Mouse (Mus musculus) embryonic facial prominence, embryonic 14.5 days (tissue): ENCODE measurements around the gene Man1c1. TPM values are rescaled to one million over a fixed set of nuclear protein-coding genes. Genes with fewer than 3 reads are reported as not detected.
A peak's percentile ranks its signal among the peaks of the same experiment; 100 is the strongest.

Experiments
- ATAC-seq: fragments of 200-750 bp; cut with Nextera tagmentation; 2 replicates; pipeline ENCODE4 v1.8.0; 2017; ENCODE audit warnings: low read depth, moderate number of reproducible peaks, moderate TSS enrichment
- DNase-seq: peaks from one replicate; pipeline ENCODE4 v3.0.0-alpha.2; 2015; ENCODE audit warnings: low spot score
- H3K27ac ChIP-seq: fragments of 300-500 bp; sonication (generic); replicated peaks from 2 replicates; pipeline ENCODE4 v1.5.1; 2014; ENCODE audit warnings: low read depth, mild to moderate bottlenecking, low read length, moderate library complexity
- H3K27me3 ChIP-seq: fragments of 300-500 bp; sonication (generic); replicated peaks from 2 replicates; pipeline ENCODE4 v1.6.1; 2014; ENCODE audit warnings: low read length; ENCODE audit not compliant: control insufficient read depth, insufficient read depth
- H3K36me3 ChIP-seq: fragments of 300-500 bp; sonication (generic); 2 replicates; pipeline ENCODE4 v1.6.1; 2014; ENCODE audit warnings: low read length, mixed read lengths; ENCODE audit not compliant: control insufficient read depth, insufficient read depth
- H3K4me1 ChIP-seq: fragments of 300-500 bp; sonication (generic); 2 replicates; pipeline ENCODE4 v1.6.1; 2014; ENCODE audit warnings: antibody characterized with exemption, low read length; ENCODE audit not compliant: control insufficient read depth, insufficient read depth
- H3K4me2 ChIP-seq: fragments of 300-500 bp; sonication (generic); 2 replicates; pipeline ENCODE4 v1.6.1; 2014; ENCODE audit warnings: low read depth, mild to moderate bottlenecking, low read length, moderate library complexity, mixed read lengths
- H3K4me3 ChIP-seq: fragments of 300-500 bp; sonication (generic); 2 replicates; pipeline ENCODE4 v1.5.1; 2014; ENCODE audit warnings: low read depth, mild to moderate bottlenecking, low read length
- H3K9ac ChIP-seq: fragments of 300-500 bp; sonication (generic); 2 replicates; pipeline ENCODE4 v1.6.1; 2014; ENCODE audit warnings: low read depth, mild to moderate bottlenecking, low read length, moderate library complexity, mixed read lengths
- H3K9me3 ChIP-seq: fragments of 300-500 bp; sonication (generic); 2 replicates; pipeline ENCODE4 v1.6.1; 2016; ENCODE audit warnings: low read length; ENCODE audit not compliant: control insufficient read depth
- WGBS: fragments of 180-500 bp; shearing (Covaris S2); extraction: QIAGEN DNeasy Blood & Tissue Kit; methylation state at CpG from one replicate; pipeline ENCODE4 v1.1.7; 2014; 5-methylcytosine and 5-hydroxymethylcytosine counted together
- polyA plus RNA-seq: library from polyadenylated mRNA; unstranded; fragments of >200 nt; fragmentation: Nextera tagmentation; extraction: Ambion mirVana; gene quantifications from 2 replicates; pipeline ENCODE4 v1.2.1, GENCODE M21; 2014

Man1c1 gene
- polyA plus RNA-seq, 1 experiment from 2014 or later, result 5.1 TPM

GRCm38 (mm10) chr4:134663052-134663451 is 41.0 kb downstream of the Man1c1 start:
- no peak overlapping the region for H3K4me3 ChIP-seq
- H3K9ac ChIP-seq, result no peak overlapping the region
- 56% methylated on average over 10 of the region's 10 CpGs for WGBS
- H3K9me3 ChIP-seq, result no peaks in the 10 kb centered on the region
- DNase-seq (peak; percentile 78), ATAC-seq (peak; percentile 61)
- peaks cover 19% of the 10 kb centered on the region for H3K4me1 ChIP-seq
- no peak overlapping the region for H3K4me2 ChIP-seq
- H3K36me3 ChIP-seq, result no peaks in the 10 kb centered on the region
- no peak overlapping the region for H3K27ac ChIP-seq
- no peaks in the 10 kb centered on the region for H3K27me3 ChIP-seq

GRCm38 (mm10) chr4:134660630-134661183 is 43.4 kb downstream of the Man1c1 start:
- ATAC-seq (no peak), DNase-seq (no peak)
- H3K36me3 ChIP-seq, result no peaks in the 10 kb centered on the region
- peak overlapping the region; percentile 50; the same call in 1 of the 2 replicates for H3K4me2 ChIP-seq
- H3K4me3 ChIP-seq, result no peak overlapping the region
- WGBS, result 66% methylated on average over 18 of the region's 18 CpGs
- H3K27me3 ChIP-seq, result no peaks in the 10 kb centered on the region
- no peaks in the 10 kb centered on the region for H3K9me3 ChIP-seq
- no peak overlapping the region for H3K27ac ChIP-seq
- H3K9ac ChIP-seq, result 0 out of 2 replicates have a peak overlapping the region, but pooled peaks have one; percentile 11
- H3K4me1 ChIP-seq, result peaks cover 19% of the 10 kb centered on the region

- H3K4me2 ChIP-seq, result peak overlapping the region; percentile 50
- H3K27ac ChIP-seq, result no peak overlapping the region
- H3K36me3 ChIP-seq, result no peaks in the 10 kb centered on the region
- WGBS, result 10% methylated on average over 27 of the region's 27 CpGs
- peak overlapping the region; percentile 17 for H3K4me3 ChIP-seq
- no peaks in the 10 kb centered on the region for H3K27me3 ChIP-seq
- H3K9ac ChIP-seq, result peak overlapping the region; percentile 11; the same call in 1 of the 2 replicates
- DNase-seq, result peak; percentile 73
- no peaks in the 10 kb centered on the region for H3K9me3 ChIP-seq
- peak; percentile 38 for ATAC-seq
- peaks cover 19% of the 10 kb centered on the region for H3K4me1 ChIP-seq
These were observed 44.5 kb downstream of the Man1c1 start for GRCm38 (mm10) chr4:134659354-134660301.

GRCm38 (mm10) chr4:134657473-134657872 is 46.6 kb downstream of the Man1c1 start:
- WGBS, result 63% methylated on average over 5 of the region's 5 CpGs
- no peak overlapping the region for H3K9ac ChIP-seq

GRCm38 (mm10) chr4:134654391-134654790 is 49.7 kb downstream of the Man1c1 start:
- 88% methylated on average over 6 of the region's 6 CpGs for WGBS
- H3K36me3 ChIP-seq, result no peaks in the 10 kb centered on the region

More at GRCm38 (mm10) chr4:134657473-134657872, 46.6 kb downstream of the Man1c1 start:
- no peak for ATAC-seq
- Histone ChIP-seq H3K9me3 (no peaks in the 10 kb centered on the region), H3K4me2 (no peak overlapping the region), H3K27me3 (no peaks in the 10 kb centered on the region), H3K27ac (no peak overlapping the region), H3K36me3 (no peaks in the 10 kb centered on the region), H3K4me1 (peaks cover 19% of the 10 kb centered on the region), H3K4me3 (no peak overlapping the region)
- no peak for DNase-seq

GRCm38 (mm10) chr4:134652720-134653119 is 51.4 kb downstream of the Man1c1 start:
- H3K9ac ChIP-seq, result no peak overlapping the region
- no peak overlapping the region for H3K27ac ChIP-seq
- WGBS, result 87% methylated on average over 4 of the region's 4 CpGs
- ATAC-seq (no peak), DNase-seq (no peak)
- H3K36me3 ChIP-seq, result no peaks in the 10 kb centered on the region
- H3K4me3 ChIP-seq, result no peak overlapping the region
- H3K4me1 ChIP-seq, result no peaks in the 10 kb centered on the region
- no peaks in the 10 kb centered on the region for H3K27me3 ChIP-seq
- H3K9me3 ChIP-seq, result no peaks in the 10 kb centered on the region
- no peak overlapping the region for H3K4me2 ChIP-seq

More at GRCm38 (mm10) chr4:134654391-134654790, 49.7 kb downstream of the Man1c1 start:
- Histone ChIP-seq H3K27me3 (no peaks in the 10 kb centered on the region), H3K27ac (no peak overlapping the region), H3K4me3 (no peak overlapping the region), H3K9ac (no peak overlapping the region), H3K9me3 (no peaks in the 10 kb centered on the region), H3K4me1 (peaks cover 3% of the 10 kb centered on the region; the same call in 1 of the 2 replicates), H3K4me2 (no peak overlapping the region)
- DNase-seq (no peak), ATAC-seq (no peak)

GRCm38 (mm10) chr4:134652151-134652550 is 51.9 kb downstream of the Man1c1 start:
- Histone ChIP-seq H3K9ac (no peak overlapping the region), H3K4me3 (no peak overlapping the region), H3K4me1 (no peaks in the 10 kb centered on the region), H3K36me3 (no peaks in the 10 kb centered on the region), H3K4me2 (no peak overlapping the region), H3K27me3 (no peaks in the 10 kb centered on the region), H3K9me3 (no peaks in the 10 kb centered on the region), H3K27ac (no peak overlapping the region)
- DNase-seq, result no peak
- ATAC-seq, result no peak
- 62% methylated on average over 2 of the region's 2 CpGs for WGBS

GRCm38 (mm10) chr4:134651358-134651757 is 52.7 kb downstream of the Man1c1 start:
- no peak overlapping the region for H3K4me3 ChIP-seq
- no peak overlapping the region for H3K27ac ChIP-seq
- no peaks in the 10 kb centered on the region for H3K9me3 ChIP-seq
- DNase-seq (no peak), ATAC-seq (no peak)
- WGBS, result 61% methylated on average over 7 of the region's 7 CpGs
- H3K36me3 ChIP-seq, result no peaks in the 10 kb centered on the region
- no peaks in the 10 kb centered on the region for H3K4me1 ChIP-seq
- H3K4me2 ChIP-seq, result no peak overlapping the region
- H3K27me3 ChIP-seq, result no peaks in the 10 kb centered on the region
- H3K9ac ChIP-seq, result no peak overlapping the region
